Mouse (Mus musculus) ovary, adult 18-20 months (tissue): ENCODE data around the gene Chrna7.

Source experiments
- DNase-seq: peaks from one replicate; pipeline ENCODE4 v3.0.0; 2022; ENCODE audit warnings: low spot score, mixed read lengths

Gene Chrna7

DNA sequence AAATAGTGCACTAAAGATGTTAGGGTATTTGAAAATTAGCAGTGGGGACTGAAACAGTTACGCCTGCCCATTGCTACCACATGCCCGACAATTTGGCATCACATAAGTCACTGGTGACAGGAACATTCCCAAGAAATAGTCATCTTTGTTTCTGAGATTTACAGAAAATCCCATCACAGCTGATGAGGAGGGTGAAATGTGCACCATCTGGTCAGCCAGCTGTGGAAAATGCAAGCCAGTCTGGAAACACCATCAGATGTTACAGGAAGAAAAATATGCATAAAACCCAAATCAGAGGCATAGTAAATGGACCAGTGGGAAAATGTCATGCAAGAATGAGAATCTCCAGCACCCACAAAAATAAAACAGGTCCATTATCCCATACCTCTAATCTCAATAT is 151.4 kb downstream of the Chrna7 start:
- no peak for DNase-seq
